Mouse (Mus musculus) layer of hippocampus, adult 9-10 months (tissue): ENCODE data around the gene Gbp9.
"Not testable (repeated sequence)": the region's sequence is repeated elsewhere in the genome, so short reads cannot be mapped to it uniquely, and the experiment has no call there.

Experiments used
- DNase-seq: peaks from one replicate; pipeline ENCODE4 v3.0.0; 2022; ENCODE audit warnings: low spot score

The Gbp9 gene

GRCm38 (mm10) chr5:105139409-105140088 is at the start of gene Gbp9, which contains the start of the genes Gbp8 and Gbp4:
TSS of gene Gbp9 (minus strand) at chr5:105139539.
TSS of gene Gbp8 (minus strand) at chr5:105139540.
TSS of gene Gbp4 (minus strand) at chr5:105139586.
- not testable (repeated sequence) for DNase-seq

- no peak for DNase-seq
These were observed 42.1 kb upstream of the Gbp9 start for GRCm38 (mm10) chr5:105181446-105181845.

- DNase-seq = no peak
These were observed 17.2 kb upstream of the Gbp9 start for GRCm38 (mm10) chr5:105156582-105156981.

- DNase-seq = no peak
These were observed 14.7 kb upstream of the Gbp9 start for GRCm38 (mm10) chr5:105154049-105154448.

GRCm38 (mm10) chr5:105148062-105148461 is 8.7 kb upstream of the Gbp9 start:
- DNase-seq = not testable (repeated sequence)

GRCm38 (mm10) chr5:105146447-105146846 is 7.1 kb upstream of the Gbp9 start:
- DNase-seq = no peak

- DNase-seq = not testable (repeated sequence)
These were observed 6.4 kb upstream of the Gbp9 start for GRCm38 (mm10) chr5:105145731-105146130.

GRCm38 (mm10) chr5:105140089-105140810 is 911 bp upstream of the Gbp9 start:
- DNase-seq = not testable (repeated sequence)

GRCm38 (mm10) chr5:105138906-105139305 is 433 bp downstream of the Gbp9 start:
- no peak for DNase-seq

GRCm38 (mm10) chr5:105136706-105137304 is 2.5 kb downstream of the Gbp9 start:
- DNase-seq = not testable (repeated sequence)

GRCm38 (mm10) chr5:105121731-105122130 is 17.6 kb downstream of the Gbp9 start:
- DNase-seq = not testable (repeated sequence)

- DNase-seq = no peak
These were observed 23.6 kb downstream of the Gbp9 start for GRCm38 (mm10) chr5:105115740-105116139.

GRCm38 (mm10) chr5:105114696-105115095 is 24.6 kb downstream of the Gbp9 start:
- no peak for DNase-seq

GRCm38 (mm10) chr5:105113656-105114055 is 25.7 kb downstream of the Gbp9 start:
- DNase-seq = no peak

GRCm38 (mm10) chr5:105110271-105110852 is 29.0 kb downstream of the Gbp9 start:
- not testable (repeated sequence) for DNase-seq

GRCm38 (mm10) chr5:105109775-105110174 is 29.6 kb downstream of the Gbp9 start:
- not testable (repeated sequence) for DNase-seq

- not testable (repeated sequence) for DNase-seq
These were observed 33.6 kb downstream of the Gbp9 start for GRCm38 (mm10) chr5:105105689-105106088.

GRCm38 (mm10) chr5:105081900-105082299 is 57.4 kb downstream of the Gbp9 start:
- DNase-seq = no peak

GRCm38 (mm10) chr5:105068356-105068755 is 71.0 kb downstream of the Gbp9 start:
- not testable (repeated sequence) for DNase-seq

GRCm38 (mm10) chr5:105064443-105064842 is 74.9 kb downstream of the Gbp9 start:
- not testable (repeated sequence) for DNase-seq

GRCm38 (mm10) chr5:105063321-105063720 is 76.0 kb downstream of the Gbp9 start:
- DNase-seq = no peak

GRCm38 (mm10) chr5:105062403-105062802 is 76.9 kb downstream of the Gbp9 start:
- not testable (repeated sequence) for DNase-seq
